ENCODE assay signal across 8 mouse cellular contexts in genomic region chr8:70868559-70869198, GRCm38 (mm10). TPM values are rescaled to one million over a fixed set of nuclear protein-coding genes. Genes with fewer than 3 reads are reported as not detected.
DNase-seq lines count a peak whose midpoint lies in the region; ATAC-seq and TF ChIP-seq lines count a peak whose summit lies in the region.

No protein-coding gene starts in this region.

- no peak for TF ChIP-seq EP300 in lung, postnatal 0 days (IDR thresholded peaks at IDR 0.05)

- WGBS in lung, postnatal 0 days, result 25% methylated on average over 39 of the region's 40 CpGs

- peaks cover 21% of the 10 kb centered on the region for H3K4me1 ChIP-seq in lung, postnatal 0 days (ENCODE audit: insufficient read depth, low read depth, low read length)

- no peaks in the 10 kb centered on the region for H3K36me3 ChIP-seq in lung, postnatal 0 days (ENCODE audit: insufficient read depth, low read length)

- no peaks in the 10 kb centered on the region for H3K9me3 ChIP-seq in lung, postnatal 0 days (ENCODE audit: low read length)

- no peak overlapping the region for H3K9ac ChIP-seq in lung, postnatal 0 days (replicated peaks; ENCODE audit: low read depth)

- peak; percentile 42 for ATAC-seq in erythroid progenitor cell, adult 5-6 weeks (replicated peaks; ENCODE audit: low FRiP score, poor library complexity, severe bottlenecking)
- ATAC-seq in lung, postnatal 0 days, result peak; percentile 27

- 0 out of 2 replicates have a peak overlapping the region, but pooled peaks have one; percentile 19 for H3K4me2 ChIP-seq in lung, postnatal 0 days (replicated peaks; ENCODE audit: low read depth, low read length)

- H3K4me3 ChIP-seq in lung, postnatal 0 days (ENCODE audit: low read depth, low read length), result no peak overlapping the region

- no peak overlapping the region for H3K27ac ChIP-seq in lung, postnatal 0 days (ENCODE audit: low read length)

- DNase-seq in ovary, postnatal 36 days (ENCODE audit: low spot score), result peak; percentile 54
- DNase-seq in ovary, postnatal 10 days (ENCODE audit: low spot score), result no peak
- peak; percentile 79 for DNase-seq in kidney, adult 9 months
- DNase-seq in lung, postnatal 0 days (ENCODE audit: low spot score), result peak; percentile 80
- peak; percentile 71 for DNase-seq in retina, embryonic 14.5 days (ENCODE audit: low spot score)
- DNase-seq in frontal cortex, postnatal 25 days (ENCODE audit: low spot score in 2 of 2), result no peak
- DNase-seq in Muller cell, postnatal 12 days (ENCODE audit: inconsistent ontology term), result no peak

- peaks cover 7% of the 10 kb centered on the region for H3K27me3 ChIP-seq in lung, postnatal 0 days (replicated peaks; ENCODE audit: insufficient read depth, low read length)

- TF ChIP-seq CTCF in lung, postnatal 0 days (IDR thresholded peaks at IDR 0.05), result peak; percentile 30

RNA-seq across cellular contexts. Expression of gene Ccdc124, which starts 5.1 kb away (rescaled TPM):
- total RNA-seq in erythroid progenitor cell, adult 5-6 weeks (2015; ENCODE audit: low replicate concordance), result 18.0 and 20.9 TPM in 2 replicates
- total RNA-seq in erythroid progenitor cell, adult 5-6 weeks (2017; ENCODE audit: low replicate concordance), result 23.8 and 26.6 TPM in 2 replicates
- polyA plus RNA-seq in lung, postnatal 0 days (2015; fragmentation: Nextera tagmentation; extraction: Ambion mirVana), result 63.7 and 68.5 TPM in 2 replicates

RNA-seq across cellular contexts. Expression of gene Kcnn1, which starts 5.6 kb away (rescaled TPM):
- not detected in 2 replicates for total RNA-seq in erythroid progenitor cell, adult 5-6 weeks (2015; ENCODE audit: low replicate concordance)
- total RNA-seq in erythroid progenitor cell, adult 5-6 weeks (2017; ENCODE audit: low replicate concordance), result 0.26 TPM in 1 of 2 replicates, not detected in the other
- polyA plus RNA-seq in lung, postnatal 0 days (2015; fragmentation: Nextera tagmentation; extraction: Ambion mirVana), result 0.24 and 0.25 TPM in 2 replicates

RNA-seq across cellular contexts. Expression of gene Slc5a5, which starts 23.9 kb away (rescaled TPM):
- total RNA-seq in erythroid progenitor cell, adult 5-6 weeks (2015; ENCODE audit: low replicate concordance), result not detected in 2 replicates
- 0.13 TPM in 1 of 2 replicates, not detected in the other for total RNA-seq in erythroid progenitor cell, adult 5-6 weeks (2017; ENCODE audit: low replicate concordance)
- polyA plus RNA-seq in lung, postnatal 0 days (2015; fragmentation: Nextera tagmentation; extraction: Ambion mirVana), result 0.12 and 0.13 TPM in 2 replicates

RNA-seq across cellular contexts. Expression of gene Rpl18a, which starts 28.5 kb away (rescaled TPM):
- total RNA-seq in erythroid progenitor cell, adult 5-6 weeks (2015; ENCODE audit: low replicate concordance), result 2,088 and 2,332 TPM in 2 replicates
- total RNA-seq in erythroid progenitor cell, adult 5-6 weeks (2017; ENCODE audit: low replicate concordance), result 517 and 689 TPM in 2 replicates
- 3,759 and 4,424 TPM in 2 replicates for polyA plus RNA-seq in lung, postnatal 0 days (2015; fragmentation: Nextera tagmentation; extraction: Ambion mirVana)

RNA-seq across cellular contexts. Expression of gene Arrdc2, which starts 29.2 kb away (rescaled TPM):
- total RNA-seq in erythroid progenitor cell, adult 5-6 weeks (2015; ENCODE audit: low replicate concordance), result 35.0 and 62.9 TPM in 2 replicates
- total RNA-seq in erythroid progenitor cell, adult 5-6 weeks (2017; ENCODE audit: low replicate concordance), result 27.3 and 54.3 TPM in 2 replicates
- polyA plus RNA-seq in lung, postnatal 0 days (2015; fragmentation: Nextera tagmentation; extraction: Ambion mirVana), result 9.4 and 10.7 TPM in 2 replicates

Comparison
In these comparisons a context has a peak if more than half of its experiments do, and no peak if none do; other contexts are left out.
1. DNase-seq: peak in ovary, postnatal 36 days (single experiment), kidney, adult 9 months (single experiment), lung, postnatal 0 days (single experiment) and retina, embryonic 14.5 days (single experiment); none in ovary, postnatal 10 days (single experiment), frontal cortex, postnatal 25 days (0 of 2) and Muller cell, postnatal 12 days (single experiment).